Mouse (Mus musculus) brain, embryonic 18.5 days (tissue): ENCODE data around the gene Nom1.
"Not testable (repeated sequence)": the region's sequence is repeated elsewhere in the genome, so short reads cannot be mapped to it uniquely, and the experiment has no call there.

Experiments used
- DNase-seq: peaks from one replicate; pipeline ENCODE4 v3.0.0-alpha.2; 2012; ENCODE audit warnings: low read depth, low spot score

Nom1 gene

GRCm38 (mm10) chr5:29434228-29434871, at the start of gene Nom1:
Gene Nom1, plus strand, starts transcription at chr5:29434664.
- DNase-seq, result peak; percentile 77

- no peak for DNase-seq
Measured at GRCm38 (mm10) chr5:29387591-29387990, 46.9 kb upstream of the Nom1 start.

GRCm38 (mm10) chr5:29388181-29388943, 46.1 kb upstream of the Nom1 start:
- no peak for DNase-seq

- no peak for DNase-seq
Measured at GRCm38 (mm10) chr5:29388944-29389765, 45.3 kb upstream of the Nom1 start.

- DNase-seq, result no peak
Measured at GRCm38 (mm10) chr5:29398427-29398826, 36.0 kb upstream of the Nom1 start.

- DNase-seq, result no peak
Measured at GRCm38 (mm10) chr5:29410854-29411253, 23.6 kb upstream of the Nom1 start.

- no peak for DNase-seq
Measured at GRCm38 (mm10) chr5:29413041-29413440, 21.4 kb upstream of the Nom1 start.

- not testable (repeated sequence) for DNase-seq
Measured at GRCm38 (mm10) chr5:29423330-29423729, 11.1 kb upstream of the Nom1 start.

- DNase-seq, result no peak
Measured at GRCm38 (mm10) chr5:29434872-29435358, 451 bp downstream of the Nom1 start.

GRCm38 (mm10) chr5:29435491-29435890, 1.0 kb downstream of the Nom1 start:
- no peak for DNase-seq

GRCm38 (mm10) chr5:29436728-29437127, 2.3 kb downstream of the Nom1 start:
- not testable (repeated sequence) for DNase-seq

- DNase-seq, result no peak
Measured at GRCm38 (mm10) chr5:29445275-29445674, 10.8 kb downstream of the Nom1 start.

- DNase-seq, result no peak
Measured at GRCm38 (mm10) chr5:29452352-29452751, 17.9 kb downstream of the Nom1 start.

GRCm38 (mm10) chr5:29456895-29457656, 22.6 kb downstream of the Nom1 start:
- no peak for DNase-seq

GRCm38 (mm10) chr5:29462943-29463686, 28.7 kb downstream of the Nom1 start:
- DNase-seq, result no peak

GRCm38 (mm10) chr5:29467489-29468350, 33.3 kb downstream of the Nom1 start:
- DNase-seq, result no peak

GRCm38 (mm10) chr5:29468351-29469065, 34.0 kb downstream of the Nom1 start:
- no peak for DNase-seq

GRCm38 (mm10) chr5:29469501-29469900, 35.0 kb downstream of the Nom1 start:
- no peak for DNase-seq

- DNase-seq, result no peak
Measured at GRCm38 (mm10) chr5:29470271-29470670, 35.8 kb downstream of the Nom1 start.
